Mouse (Mus musculus) forebrain, embryonic 11.5 days (tissue): ENCODE measurements around the gene Edrf1. TPM values are rescaled to one million over a fixed set of nuclear protein-coding genes. Genes with fewer than 3 reads are reported as not detected.

ENCODE experiments used
- ATAC-seq: fragments of 200-750 bp; cut with Nextera tagmentation; replicated peaks from 2 replicates; pipeline ENCODE4 v1.8.0; 2017; ENCODE audit warnings: moderate TSS enrichment; ENCODE audit not compliant: low FRiP score
- DNase-seq: peaks from one replicate; pipeline ENCODE4 v3.0.0-alpha.2; 2017; ENCODE audit warnings: low spot score
- H3K27ac ChIP-seq: fragments of 300-500 bp; sonication (generic); 2 replicates; pipeline ENCODE4 v1.5.1; 2014; ENCODE audit warnings: low read depth, low read length
- H3K27me3 ChIP-seq: fragments of 300-500 bp; sonication (generic); 2 replicates; pipeline ENCODE4 v1.6.1; 2014; ENCODE audit warnings: mild to moderate bottlenecking, low read length, mixed read lengths; ENCODE audit not compliant: control insufficient read depth, insufficient read depth
- H3K36me3 ChIP-seq: fragments of 300-500 bp; sonication (generic); 2 replicates; pipeline ENCODE4 v1.6.1; 2014; ENCODE audit warnings: mild to moderate bottlenecking, low read length, moderate library complexity, mixed read lengths; ENCODE audit not compliant: control insufficient read depth, insufficient read depth
- H3K4me1 ChIP-seq: fragments of 300-500 bp; sonication (generic); replicated peaks from 2 replicates; pipeline ENCODE4 v1.6.1; 2014; ENCODE audit warnings: low read length, mixed read lengths; ENCODE audit not compliant: control insufficient read depth, insufficient read depth
- H3K4me2 ChIP-seq: fragments of 300-500 bp; sonication (generic); 2 replicates; pipeline ENCODE4 v1.6.1; 2014; ENCODE audit warnings: low read depth, mild to moderate bottlenecking, low read length, moderate library complexity, mixed read lengths; ENCODE audit not compliant: severe bottlenecking
- H3K4me3 ChIP-seq: fragments of 300-500 bp; sonication (generic); 2 replicates; pipeline ENCODE4 v1.5.1; 2014; ENCODE audit warnings: low read depth, low read length
- H3K9ac ChIP-seq: fragments of 300-500 bp; sonication (generic); 2 replicates; pipeline ENCODE4 v1.6.1; 2014; ENCODE audit warnings: low read length
- H3K9me3 ChIP-seq: fragments of 300-500 bp; sonication (generic); 2 replicates; pipeline ENCODE4 v1.6.1; 2016; ENCODE audit warnings: low read length, mixed read lengths; ENCODE audit not compliant: control insufficient read depth
- WGBS: fragments of 180-500 bp; shearing (Covaris S2); extraction: QIAGEN DNeasy Blood & Tissue Kit; methylation state at CpG from one replicate; pipeline ENCODE4 v1.1.7; 2014; 5-methylcytosine and 5-hydroxymethylcytosine counted together
- polyA plus RNA-seq: library from polyadenylated mRNA; unstranded; fragments of >200 nt; fragmentation: Nextera tagmentation; extraction: Ambion mirVana; gene quantifications from 2 replicates; pipeline ENCODE4 v1.2.1, GENCODE M21; 2014

Gene Edrf1
- 32.2 and 36.1 TPM in 2 replicates for polyA plus RNA-seq

GRCm38 (mm10) chr7:133637361-133638305 lies at the start of gene Edrf1:
Gene Edrf1 (plus strand): TSS chr7:133637543.
- Histone ChIP-seq H3K27ac (peak within 1 kb of the TSS; percentile 84), H3K4me2 (peak within 1 kb of the TSS; percentile 92), H3K9me3 (no peaks in the 10 kb centered on the region), H3K4me1 (peaks cover 3% of the 10 kb centered on the region; the same call in 1 of the 2 replicates), H3K27me3 (no peaks in the 10 kb centered on the region), H3K4me3 (peak within 1 kb of the TSS; percentile 92), H3K9ac (peak within 1 kb of the TSS; percentile 90), H3K36me3 (peaks cover 3% of the 10 kb centered on the region; the same call in 1 of the 2 replicates)
- peak; percentile 98 for ATAC-seq
- peak; percentile 99 for DNase-seq
- under 1% methylated on average over 80 of the region's 81 CpGs for WGBS

GRCm38 (mm10) chr7:133591750-133592149 lies 45.6 kb upstream of the Edrf1 start:
- DNase-seq (no peak), ATAC-seq (no peak)
- no peak overlapping the region for H3K9ac ChIP-seq
- H3K27ac ChIP-seq = no peak overlapping the region
- 81% methylated on average over 1 of the region's 1 CpGs for WGBS
- H3K36me3 ChIP-seq = no peaks in the 10 kb centered on the region
- H3K4me3 ChIP-seq = no peak overlapping the region
- no peak overlapping the region for H3K4me2 ChIP-seq
- no peaks in the 10 kb centered on the region for H3K27me3 ChIP-seq
- no peaks in the 10 kb centered on the region for H3K4me1 ChIP-seq
- no peaks in the 10 kb centered on the region for H3K9me3 ChIP-seq

- no peak overlapping the region for H3K9ac ChIP-seq
- H3K4me3 ChIP-seq = no peak overlapping the region
- no peaks in the 10 kb centered on the region for H3K27me3 ChIP-seq
- H3K27ac ChIP-seq = no peak overlapping the region
- ATAC-seq (no peak), DNase-seq (no peak)
- no peaks in the 10 kb centered on the region for H3K4me1 ChIP-seq
- WGBS = 68% methylated on average over 1 of the region's 1 CpGs
- H3K4me2 ChIP-seq = no peak overlapping the region
- H3K36me3 ChIP-seq = no peaks in the 10 kb centered on the region
- no peaks in the 10 kb centered on the region for H3K9me3 ChIP-seq
These were observed 36.8 kb upstream of the Edrf1 start for GRCm38 (mm10) chr7:133600558-133600957.

GRCm38 (mm10) chr7:133602058-133602457 lies 35.3 kb upstream of the Edrf1 start, which contains the start of gene Tex36:
Gene Tex36 (minus strand): TSS chr7:133602158.
- H3K4me1 ChIP-seq = no peaks in the 10 kb centered on the region
- no peak within 1 kb of the TSS for H3K4me2 ChIP-seq
- 60% methylated on average over 2 of the region's 2 CpGs for WGBS
- no peaks in the 10 kb centered on the region for H3K27me3 ChIP-seq
- no peaks in the 10 kb centered on the region for H3K36me3 ChIP-seq
- H3K9me3 ChIP-seq = no peaks in the 10 kb centered on the region
- H3K9ac ChIP-seq = no peak within 1 kb of the TSS
- no peak for DNase-seq
- H3K4me3 ChIP-seq = no peak within 1 kb of the TSS
- H3K27ac ChIP-seq = no peak within 1 kb of the TSS
- ATAC-seq = no peak

GRCm38 (mm10) chr7:133603156-133603555 lies 34.2 kb upstream of the Edrf1 start:
- H3K9ac ChIP-seq = no peak overlapping the region
- H3K4me2 ChIP-seq = no peak overlapping the region
- no peak overlapping the region for H3K4me3 ChIP-seq
- H3K9me3 ChIP-seq = no peaks in the 10 kb centered on the region
- H3K27me3 ChIP-seq = no peaks in the 10 kb centered on the region
- H3K27ac ChIP-seq = no peak overlapping the region
- ATAC-seq = no peak
- 81% methylated on average over 2 of the region's 2 CpGs for WGBS
- no peaks in the 10 kb centered on the region for H3K4me1 ChIP-seq
- no peak for DNase-seq
- H3K36me3 ChIP-seq = no peaks in the 10 kb centered on the region

- ATAC-seq = no peak
- H3K4me2 ChIP-seq = no peak overlapping the region
- no peaks in the 10 kb centered on the region for H3K36me3 ChIP-seq
- H3K27me3 ChIP-seq = no peaks in the 10 kb centered on the region
- H3K9ac ChIP-seq = no peak overlapping the region
- no peak overlapping the region for H3K4me3 ChIP-seq
- DNase-seq = no peak
- H3K27ac ChIP-seq = no peak overlapping the region
- H3K9me3 ChIP-seq = no peaks in the 10 kb centered on the region
- WGBS = 84% methylated on average over 13 of the region's 13 CpGs
- H3K4me1 ChIP-seq = no peaks in the 10 kb centered on the region
These were observed 32.8 kb upstream of the Edrf1 start for GRCm38 (mm10) chr7:133604427-133605081.

- no peak for DNase-seq
- no peak overlapping the region for H3K27ac ChIP-seq
- no peaks in the 10 kb centered on the region for H3K9me3 ChIP-seq
- no peaks in the 10 kb centered on the region for H3K27me3 ChIP-seq
- no peak overlapping the region for H3K4me3 ChIP-seq
- 73% methylated on average over 5 of the region's 5 CpGs for WGBS
- H3K36me3 ChIP-seq = no peaks in the 10 kb centered on the region
- no peak overlapping the region for H3K4me2 ChIP-seq
- no peaks in the 10 kb centered on the region for H3K4me1 ChIP-seq
- no peak for ATAC-seq
- H3K9ac ChIP-seq = no peak overlapping the region
These were observed 30.0 kb upstream of the Edrf1 start for GRCm38 (mm10) chr7:133607331-133607730.

DNA sequence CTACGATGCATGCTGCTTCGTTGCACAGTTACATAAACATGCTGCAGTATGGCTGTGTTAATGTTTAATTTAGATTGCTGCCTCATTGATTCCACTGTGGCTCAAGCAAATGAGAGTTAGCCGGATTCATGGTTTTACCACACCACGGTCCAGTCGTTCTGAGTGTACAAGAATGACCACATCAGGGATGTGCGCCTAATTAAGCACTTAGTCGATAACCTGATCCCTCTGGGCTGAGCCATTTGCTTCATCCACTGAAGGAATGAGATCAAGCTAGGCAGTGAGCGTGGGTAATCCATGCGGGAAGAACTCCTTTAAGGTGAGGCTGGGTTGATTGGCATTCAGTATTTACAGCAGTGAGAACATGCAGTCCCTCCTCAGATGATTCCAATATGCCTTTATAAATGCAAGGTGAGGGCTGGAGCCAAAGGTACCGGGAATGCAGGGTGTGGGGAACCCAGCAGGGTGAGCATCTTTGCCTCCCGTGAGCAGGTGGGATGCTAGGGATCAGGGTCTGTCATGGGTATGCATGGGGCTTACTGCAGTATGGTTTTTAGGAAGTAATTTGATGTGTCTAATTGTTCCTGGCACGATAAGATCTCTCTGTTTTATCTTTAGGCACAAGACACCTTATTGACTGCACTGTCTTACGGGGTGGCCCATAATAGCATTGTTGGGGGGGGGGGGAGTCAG lies 29.3 kb upstream of the Edrf1 start:
- no peak for ATAC-seq
- no peak overlapping the region for H3K9ac ChIP-seq
- no peaks in the 10 kb centered on the region for H3K27me3 ChIP-seq
- H3K36me3 ChIP-seq = no peaks in the 10 kb centered on the region
- H3K4me2 ChIP-seq = no peak overlapping the region
- no peak overlapping the region for H3K27ac ChIP-seq
- H3K4me3 ChIP-seq = no peak overlapping the region
- no peak for DNase-seq
- H3K9me3 ChIP-seq = no peaks in the 10 kb centered on the region
- 55% methylated on average over 13 of the region's 13 CpGs for WGBS
- H3K4me1 ChIP-seq = no peaks in the 10 kb centered on the region
